Mouse (Mus musculus): ENCODE data around the gene 4932438H23Rik. TPM values are rescaled to one million over a fixed set of nuclear protein-coding genes. Genes with fewer than 3 reads are reported as not detected.

4932438H23Rik gene
- total and polyA plus RNA-seq, 3 experiments = 0.07 to 4.6 (median 0.98) TPM

DNA sequence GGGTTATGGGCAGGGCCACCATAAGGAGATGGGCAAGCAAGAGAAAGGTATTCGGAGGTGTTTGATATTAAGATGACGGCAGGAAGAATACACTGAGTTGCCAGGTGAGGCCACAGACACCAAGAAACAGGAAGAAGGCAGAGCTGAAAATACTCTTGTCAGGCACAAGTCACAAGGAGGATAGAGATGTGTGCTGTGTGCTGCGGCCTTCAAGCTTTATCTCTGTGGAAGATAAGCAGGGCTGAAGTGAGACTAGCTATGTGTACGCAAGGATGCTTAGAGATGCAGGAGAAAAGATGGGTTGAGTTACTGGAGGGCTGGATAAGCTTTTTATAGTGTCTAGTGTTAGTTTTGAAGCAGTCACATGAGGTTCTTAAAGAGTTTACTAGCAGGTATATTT lies 37.7 kb downstream of the 4932438H23Rik start:
- ATAC-seq (ENCODE audit: extremely low read depth, insufficient number of reproducible peaks, low FRiP score, poor library complexity, severe bottlenecking) (no peak), DNase-seq (ENCODE audit: low spot score) (no peak)
- peaks cover 80% of the 10 kb centered on the region for H3K4me1 ChIP-seq (ENCODE audit: insufficient read depth, low read depth, low read length)
- H3K9me3 ChIP-seq (replicated peaks) = no peaks in the 10 kb centered on the region
- peak overlapping the region; percentile 62; the same call in 1 of the 2 replicates for H3K4me3 ChIP-seq (ENCODE audit: low read depth, low read length)
- H3K27me3 ChIP-seq (ENCODE audit: insufficient read depth, low read length) = no peaks in the 10 kb centered on the region
- no peaks in the 10 kb centered on the region for H3K36me3 ChIP-seq (replicated peaks)
- TF ChIP-seq GATA2 (IDR thresholded peaks at IDR 0.05; ENCODE audit: borderline replicate concordance, low read depth, low read length) = no peak

DNA sequence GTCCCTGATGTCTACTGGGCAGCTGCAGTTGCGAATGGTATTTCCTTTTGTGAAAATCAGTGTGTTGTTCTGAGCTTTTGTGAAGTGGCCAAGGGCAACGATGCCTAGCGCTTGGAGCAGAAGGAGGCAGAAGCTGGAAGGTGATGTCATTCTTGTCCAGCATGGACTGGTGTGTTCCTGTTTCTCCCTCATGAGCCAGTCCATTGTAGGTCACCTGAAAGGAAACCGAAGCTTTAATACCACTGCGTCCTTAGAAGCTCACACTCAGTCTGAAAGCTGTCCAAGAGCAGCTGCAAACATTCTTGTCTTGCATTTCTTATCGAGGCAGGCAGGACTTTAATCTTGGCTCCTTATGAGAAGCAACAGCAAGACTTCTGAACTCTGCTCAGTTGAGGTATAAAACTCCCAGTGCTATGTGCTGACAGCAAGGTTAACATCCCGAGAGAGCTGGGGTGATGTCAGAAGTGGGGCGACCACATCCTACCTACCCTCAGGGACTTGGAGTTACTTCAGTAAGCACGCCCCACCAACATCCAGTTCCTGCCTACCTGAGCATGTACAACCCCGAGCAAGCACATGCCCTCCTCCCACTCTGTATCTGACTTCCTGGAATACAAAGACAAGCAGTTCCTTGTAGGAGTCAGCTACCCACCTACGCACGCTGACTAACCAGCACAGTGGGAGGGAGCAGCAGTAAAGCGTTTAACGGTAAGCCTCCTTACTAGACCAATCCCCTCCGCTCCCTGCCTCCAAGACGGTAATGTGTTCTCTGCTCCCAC lies 38.7 kb downstream of the 4932438H23Rik start:
- peaks cover 3% of the 10 kb centered on the region for H3K36me3 ChIP-seq (replicated peaks)
- ATAC-seq (ENCODE audit: extremely low read depth, insufficient number of reproducible peaks, low FRiP score, poor library complexity, severe bottlenecking) (peak; percentile 95), DNase-seq (ENCODE audit: low spot score) (peak; percentile 73)
- no peaks in the 10 kb centered on the region for H3K9me3 ChIP-seq (replicated peaks)
- H3K4me1 ChIP-seq (ENCODE audit: insufficient read depth, low read depth, low read length) = peaks cover 76% of the 10 kb centered on the region
- no peaks in the 10 kb centered on the region for H3K27me3 ChIP-seq (ENCODE audit: insufficient read depth, low read length)
- H3K4me3 ChIP-seq (ENCODE audit: low read depth, low read length) = peak overlapping the region; percentile 62
- TF ChIP-seq CTCF (IDR thresholded peaks at IDR 0.05; ENCODE audit: low read depth, low read length) (no peak), POLR2AphosphoS5 (IDR thresholded peaks at IDR 0.05; ENCODE audit: insufficient replicate concordance, low read depth, low read length) (no peak)

DNA sequence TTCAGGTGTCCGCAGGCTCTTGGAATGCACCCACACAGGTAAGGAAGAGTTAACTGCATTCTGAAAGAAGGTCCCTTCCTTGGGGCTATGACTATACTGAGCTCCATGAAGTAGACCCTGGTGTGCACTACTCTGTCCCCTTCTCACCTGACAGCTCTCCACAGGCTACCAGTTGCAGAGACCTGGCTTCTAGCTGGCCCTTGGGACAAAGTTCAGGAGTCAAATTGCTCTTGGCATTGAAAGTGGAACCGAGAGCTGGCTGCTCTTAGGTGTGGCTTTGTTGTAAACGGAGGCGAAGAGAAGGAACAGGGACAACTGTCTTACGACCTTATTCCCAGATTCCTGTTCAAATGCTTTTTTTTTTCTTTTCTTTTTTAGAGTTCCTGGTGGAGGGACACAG lies 39.8 kb downstream of the 4932438H23Rik start:
- ATAC-seq (ENCODE audit: extremely low read depth, insufficient number of reproducible peaks, low FRiP score, poor library complexity, severe bottlenecking) (no peak), DNase-seq (ENCODE audit: low spot score) (no peak)
- H3K9me3 ChIP-seq (replicated peaks) = no peaks in the 10 kb centered on the region
- no peak for TF ChIP-seq POLR2AphosphoS5 (IDR thresholded peaks at IDR 0.05; ENCODE audit: insufficient replicate concordance, low read depth, low read length)
- peaks cover 3% of the 10 kb centered on the region for H3K36me3 ChIP-seq (replicated peaks)
- peak overlapping the region; percentile 28; the same call in 1 of the 2 replicates for H3K4me3 ChIP-seq (ENCODE audit: low read depth, low read length)
- peaks cover 73% of the 10 kb centered on the region for H3K4me1 ChIP-seq (ENCODE audit: insufficient read depth, low read depth, low read length)
- no peaks in the 10 kb centered on the region for H3K27me3 ChIP-seq (ENCODE audit: insufficient read depth, low read length)

DNA sequence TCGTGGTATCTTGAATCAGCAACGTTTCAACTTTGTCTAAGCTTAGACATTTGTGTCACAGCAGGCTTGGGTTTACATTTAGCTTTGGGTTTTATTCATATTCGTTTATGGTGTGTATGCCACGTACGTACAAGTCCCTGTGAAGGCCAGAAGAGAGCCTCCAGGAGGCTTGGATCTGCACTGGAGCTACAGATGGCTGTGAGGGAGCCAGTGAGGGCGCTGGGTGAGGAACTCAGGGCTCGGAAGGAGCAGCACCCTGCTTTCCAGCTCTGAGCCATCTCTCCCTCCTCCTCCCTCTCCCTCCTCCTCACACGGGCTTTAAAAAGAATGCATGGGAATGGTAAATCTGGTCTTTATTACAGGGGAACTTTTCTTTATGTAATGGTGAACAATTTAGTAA lies 41.3 kb downstream of the 4932438H23Rik start:
- H3K4me3 ChIP-seq (ENCODE audit: low read depth, low read length) = no peak overlapping the region
- peaks cover 6% of the 10 kb centered on the region for H3K36me3 ChIP-seq (replicated peaks)
- ATAC-seq (ENCODE audit: extremely low read depth, insufficient number of reproducible peaks, low FRiP score, poor library complexity, severe bottlenecking) (no peak), DNase-seq (ENCODE audit: low spot score) (no peak)
- no peak for TF ChIP-seq GATA1 (IDR thresholded peaks at IDR 0.05; ENCODE audit: borderline replicate concordance, low read length)
- no peak for TF ChIP-seq GATA2 (IDR thresholded peaks at IDR 0.05; ENCODE audit: borderline replicate concordance, low read depth, low read length)
- TF ChIP-seq POLR2AphosphoS5 (IDR thresholded peaks at IDR 0.05; ENCODE audit: insufficient replicate concordance, low read depth, low read length) = no peak
- TF ChIP-seq TAL1 (conservative IDR thresholded peaks at IDR 0.05; ENCODE audit: low read depth, low read length) = no peak
- no peaks in the 10 kb centered on the region for H3K27me3 ChIP-seq (ENCODE audit: insufficient read depth, low read length)
- no peaks in the 10 kb centered on the region for H3K9me3 ChIP-seq (replicated peaks)
- peaks cover 67% of the 10 kb centered on the region for H3K4me1 ChIP-seq (ENCODE audit: insufficient read depth, low read depth, low read length)

DNA sequence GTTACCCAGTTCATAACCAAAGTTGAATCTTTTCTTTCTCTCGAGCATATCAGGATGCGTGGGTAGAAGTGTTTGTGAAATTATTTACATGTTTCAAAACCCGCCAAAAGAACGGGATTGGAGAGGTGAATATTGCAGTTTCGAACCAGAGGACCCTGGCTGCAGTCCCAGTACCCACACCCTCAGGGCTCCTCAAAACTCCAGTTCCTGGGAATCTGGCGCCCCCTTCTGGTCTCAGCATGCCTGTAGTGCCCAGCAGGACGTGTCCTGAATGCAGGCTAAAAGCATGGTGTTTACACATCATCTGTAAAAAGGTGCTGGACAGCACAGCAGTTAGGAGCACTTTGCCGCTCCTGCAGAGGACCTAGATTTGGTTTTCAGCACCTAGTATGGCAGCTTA lies 49.4 kb downstream of the 4932438H23Rik start:
- H3K36me3 ChIP-seq (replicated peaks) = peaks cover 23% of the 10 kb centered on the region
- ATAC-seq (ENCODE audit: extremely low read depth, insufficient number of reproducible peaks, low FRiP score, poor library complexity, severe bottlenecking) (no peak), DNase-seq (ENCODE audit: low spot score) (no peak)
- H3K9me3 ChIP-seq (replicated peaks) = no peaks in the 10 kb centered on the region
- H3K27me3 ChIP-seq (ENCODE audit: insufficient read depth, low read length) = no peaks in the 10 kb centered on the region
- H3K4me3 ChIP-seq (ENCODE audit: low read depth, low read length) = peak overlapping the region; percentile 96; the same call in 1 of the 2 replicates
- TF ChIP-seq CTCF (IDR thresholded peaks at IDR 0.05; ENCODE audit: low read depth, low read length) (peak; percentile 40; the same call in 1 of the 2 replicates), GATA2 (IDR thresholded peaks at IDR 0.05; ENCODE audit: borderline replicate concordance, low read depth, low read length) (no peak), TAL1 (conservative IDR thresholded peaks at IDR 0.05; ENCODE audit: low read depth, low read length) (no peak), GATA1 (IDR thresholded peaks at IDR 0.05; ENCODE audit: borderline replicate concordance, low read length) (no peak), POLR2AphosphoS5 (IDR thresholded peaks at IDR 0.05; ENCODE audit: insufficient replicate concordance, low read depth, low read length) (no peak)
- peaks cover 46% of the 10 kb centered on the region for H3K4me1 ChIP-seq (ENCODE audit: insufficient read depth, low read depth, low read length)

DNA sequence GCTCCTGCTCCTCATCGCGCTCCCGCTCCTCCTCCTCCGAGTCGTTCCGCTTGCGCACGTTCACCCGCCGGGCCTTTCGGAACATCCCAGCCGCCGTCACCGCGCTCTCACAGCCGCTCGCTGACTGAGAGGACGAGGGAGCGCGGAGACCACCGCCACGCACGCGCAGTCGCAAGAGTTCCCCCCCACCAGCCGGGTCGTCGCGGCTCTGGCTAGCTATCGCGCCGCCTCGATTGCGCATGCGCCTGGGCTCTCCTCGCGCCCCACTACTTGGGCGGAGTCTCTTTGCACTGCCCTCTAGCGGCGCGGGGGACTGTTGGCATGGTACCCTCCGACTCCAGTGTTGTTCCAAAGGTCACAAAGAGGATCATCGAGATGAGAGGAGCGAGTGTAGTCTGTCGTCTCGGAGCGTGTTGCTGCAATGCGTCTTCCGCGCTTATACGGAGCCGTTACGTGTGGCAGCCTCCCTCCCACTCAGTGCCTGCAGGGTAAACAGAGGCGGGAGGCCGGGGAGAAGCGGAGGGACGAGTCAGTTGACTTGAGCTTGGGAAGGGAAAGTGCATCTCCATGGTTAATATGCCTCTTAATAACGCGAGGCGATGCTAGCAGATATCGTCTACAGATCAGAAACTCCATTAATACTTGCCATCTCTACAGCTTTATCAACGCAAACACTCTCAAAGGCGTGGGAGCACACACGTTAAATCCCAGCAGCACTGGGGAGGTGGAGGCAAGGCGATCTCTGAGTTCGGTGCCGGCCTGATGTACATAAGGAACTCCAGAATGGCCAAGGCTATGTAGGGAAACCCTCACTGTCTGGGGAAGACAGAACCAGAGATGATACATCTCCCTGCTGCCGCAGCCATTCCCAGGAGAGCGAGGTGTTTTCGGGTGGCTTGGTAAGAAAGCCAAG lies 50.4 kb downstream of the 4932438H23Rik start, which contains the start of gene Paxbp1:
Gene Paxbp1 (minus strand): TSS at position 274 of the 913 bp plus-strand sequence.
- Histone ChIP-seq H3K4me1 (ENCODE audit: insufficient read depth, low read depth, low read length) (peaks cover 47% of the 10 kb centered on the region), H3K27me3 (ENCODE audit: insufficient read depth, low read length) (no peaks in the 10 kb centered on the region), H3K4me3 (ENCODE audit: low read depth, low read length) (peak within 1 kb of the TSS; percentile 96), H3K36me3 (replicated peaks) (peaks cover 31% of the 10 kb centered on the region), H3K9me3 (replicated peaks) (no peaks in the 10 kb centered on the region)
- TF ChIP-seq POLR2AphosphoS5 (IDR thresholded peaks at IDR 0.05; ENCODE audit: insufficient replicate concordance, low read depth, low read length) (0 out of 2 replicates have a peak, but pooled peaks have one; percentile 42), CTCF (IDR thresholded peaks at IDR 0.05; ENCODE audit: low read depth, low read length) (no peak)
- ATAC-seq (ENCODE audit: extremely low read depth, insufficient number of reproducible peaks, low FRiP score, poor library complexity, severe bottlenecking) (peak; percentile 95), DNase-seq (ENCODE audit: low spot score) (peak; percentile 91)
